Mouse (Mus musculus): ENCODE data around the gene Cltb. TPM values are rescaled to one million over a fixed set of nuclear protein-coding genes. Genes with fewer than 3 reads are reported as not detected.
"Not testable (repeated sequence)": the region's sequence is repeated elsewhere in the genome, so short reads cannot be mapped to it uniquely, and the experiment has no call there.

Gene Cltb
- total and polyA plus RNA-seq, 3 experiments: 9.2 to 19.5 (median 17.9) TPM

DNA sequence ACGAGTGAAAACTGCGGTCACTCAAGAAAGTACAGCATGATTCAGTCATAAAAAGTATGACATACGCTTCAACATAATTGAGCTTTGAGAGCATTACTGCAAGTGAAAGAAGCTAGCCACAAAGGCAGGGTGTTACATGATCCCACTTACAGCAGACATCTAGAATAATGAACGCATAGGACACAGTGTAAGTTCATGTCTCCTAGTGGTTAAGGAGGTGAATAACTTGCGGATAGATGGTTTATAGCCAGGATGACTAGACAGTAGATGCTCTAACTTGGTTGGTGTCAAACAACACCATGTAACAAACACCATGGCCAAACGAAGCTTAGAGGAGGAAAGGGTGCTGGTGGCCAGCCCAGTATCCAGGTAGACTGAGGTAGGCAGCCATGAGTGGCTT, 5.9 kb upstream of the Cltb start:
- Histone ChIP-seq H3K4me1 (ENCODE audit: control insufficient read depth in 1 of 2, insufficient read depth in 2 of 2) (peaks cover 5 to 9% of the 10 kb centered on the region in 2 experiments; a peak in 3 of 4 replicates), H3K9ac (ENCODE audit: insufficient read depth, low read depth) (no peak overlapping the region), H3K9me3 (replicated peaks; ENCODE audit: low read length) (peaks cover 2% of the 10 kb centered on the region), H3K27me3 (replicated peaks) (peaks cover 6% of the 10 kb centered on the region), H3K27ac (ENCODE audit: insufficient read depth, low read depth) (no peak overlapping the region), H3K79me2 (replicated peaks; ENCODE audit: control insufficient read depth, extremely low read depth, insufficient read depth, poor library complexity, severe bottlenecking) (peaks cover 2% of the 10 kb centered on the region; the same call in 1 of the 2 replicates), H3K4me2 (ENCODE audit: insufficient read depth, low read depth, poor library complexity, severe bottlenecking) (no peak overlapping the region), H3K36me3 (replicated peaks in 1 of 2; ENCODE audit: control insufficient read depth in 1 of 2, insufficient read depth in 1 of 2, low read length in 1 of 2) (no peaks in the 10 kb centered on the region), H3K4me3 (replicated peaks in 1 of 3; ENCODE audit: low read depth in 2 of 3, low read length in 2 of 3, poor library complexity in 1 of 3) (no peak overlapping the region)
- peak; percentile 13 to 16; a peak in 1 of 4 replicates for TF ChIP-seq CTCF (conservative IDR thresholded peaks at IDR 0.05 in 1 of 2, IDR thresholded peaks at IDR 0.05 in 1 of 2; ENCODE audit: low read depth in 2 of 2, low read length in 2 of 2)
- TF ChIP-seq RCOR1 (conservative IDR thresholded peaks at IDR 0.05; ENCODE audit: low read depth, low read length): no peak
- DNase-seq (ENCODE audit: extremely low read depth): no peak
- dilution Hi-C loops (cut with MboI; ENCODE audit: extremely low pct_ligation_motif_present, extremely low pct_unique_long_range_greater_than_20kb, low sequenced_read_pairs): no loop called here
- in situ Hi-C loops (cut with MboI; ENCODE audit: low pct_ligation_motif_present, low pct_unique_long_range_greater_than_20kb, low sequenced_read_pairs): loop anchor here (5.0 kb wide), 1 partner anchor 50 kb away; the partner anchor contains the start of gene 4833439L19Rik

DNA sequence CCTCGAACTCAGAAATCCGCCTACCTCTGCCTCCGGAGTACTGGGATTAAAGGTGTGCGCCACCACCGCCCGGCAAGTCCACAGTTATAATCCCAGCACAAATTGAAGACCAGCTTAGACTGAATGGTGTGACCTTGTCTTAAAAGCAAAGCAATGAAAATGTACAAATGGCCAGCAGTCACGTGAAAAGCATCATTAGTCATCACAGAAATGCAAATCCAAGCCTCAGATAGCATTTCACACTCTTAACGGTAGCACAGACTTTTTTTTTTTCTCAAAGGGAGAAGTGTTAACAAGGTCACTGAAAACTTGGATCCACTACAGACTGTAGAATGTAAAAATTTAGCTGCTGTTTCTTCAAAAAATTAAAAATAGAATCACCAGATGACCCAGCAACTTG, 5.2 kb upstream of the Cltb start:
- DNase-seq (ENCODE audit: extremely low read depth): no peak
- peaks cover 6% of the 10 kb centered on the region for H3K27me3 ChIP-seq (replicated peaks)
- TF ChIP-seq JUN (IDR thresholded peaks at IDR 0.05; ENCODE audit: insufficient read depth, low read depth, low read length) (no peak), JUND (conservative IDR thresholded peaks at IDR 0.05; ENCODE audit: low read depth, low read length) (no peak), GABPA (IDR thresholded peaks at IDR 0.05; ENCODE audit: insufficient replicate concordance, low read depth, low read length) (no peak), BHLHE40 (IDR thresholded peaks at IDR 0.05; ENCODE audit: low read depth, low read length) (peak; percentile 86), CHD2 (IDR thresholded peaks at IDR 0.05; ENCODE audit: low read length) (no peak), RCOR1 (conservative IDR thresholded peaks at IDR 0.05; ENCODE audit: low read depth, low read length) (0 out of 2 replicates have a peak, but pooled peaks have one; percentile 14), MAZ (IDR thresholded peaks at IDR 0.05; ENCODE audit: low read depth, low read length) (no peak), MAX (IDR thresholded peaks at IDR 0.05; ENCODE audit: low read length) (no peak), MYC (IDR thresholded peaks at IDR 0.05; ENCODE audit: low read depth, low read length) (no peak), POLR2AphosphoS2 (IDR thresholded peaks at IDR 0.05; ENCODE audit: low read depth, low read length) (no peak), ZNF384 (IDR thresholded peaks at IDR 0.05; ENCODE audit: low read depth, low read length) (peak; percentile 46), UBTF (IDR thresholded peaks at IDR 0.05; ENCODE audit: low read depth, low read length) (no peak)
- no peak overlapping the region for H3K4me2 ChIP-seq (ENCODE audit: insufficient read depth, low read depth, poor library complexity, severe bottlenecking)
- no peaks in the 10 kb centered on the region for H3K79me2 ChIP-seq (replicated peaks; ENCODE audit: control insufficient read depth, extremely low read depth, insufficient read depth, poor library complexity, severe bottlenecking)
- no peak overlapping the region for H3K27ac ChIP-seq (ENCODE audit: insufficient read depth, low read depth)
- in situ Hi-C loops (cut with MboI; ENCODE audit: low pct_ligation_motif_present, low pct_unique_long_range_greater_than_20kb, low sequenced_read_pairs) (loop anchor here (5.0 kb wide), 1 partner anchor 49 kb away; the partner anchor contains the start of gene 4833439L19Rik), dilution Hi-C loops (cut with MboI; ENCODE audit: extremely low pct_ligation_motif_present, extremely low pct_unique_long_range_greater_than_20kb, low sequenced_read_pairs) (no loop called here)
- peaks cover 5 to 12% of the 10 kb centered on the region in 2 experiments; a peak in 3 of 4 replicates for H3K4me1 ChIP-seq (ENCODE audit: control insufficient read depth in 1 of 2, insufficient read depth in 2 of 2)
- no peak overlapping the region for H3K9ac ChIP-seq (ENCODE audit: insufficient read depth, low read depth)
- no peaks in the 10 kb centered on the region for H3K36me3 ChIP-seq (replicated peaks in 1 of 2; ENCODE audit: control insufficient read depth in 1 of 2, insufficient read depth in 1 of 2, low read length in 1 of 2)
- H3K4me3 ChIP-seq (replicated peaks in 1 of 3; ENCODE audit: low read depth in 2 of 3, low read length in 2 of 3, poor library complexity in 1 of 3): no peak overlapping the region
- H3K9me3 ChIP-seq (replicated peaks; ENCODE audit: low read length): peaks cover 2% of the 10 kb centered on the region

GRCm38 (mm10) chr13:54613141-54613540, 2.0 kb upstream of the Cltb start:
- H3K4me2 ChIP-seq (ENCODE audit: insufficient read depth, low read depth, poor library complexity, severe bottlenecking); H3K79me2 ChIP-seq (replicated peaks; ENCODE audit: control insufficient read depth, extremely low read depth, insufficient read depth, poor library complexity, severe bottlenecking); H3K27ac ChIP-seq (ENCODE audit: insufficient read depth, low read depth); in situ Hi-C loops (cut with MboI; ENCODE audit: low pct_ligation_motif_present, low pct_unique_long_range_greater_than_20kb, low sequenced_read_pairs); DNase-seq (ENCODE audit: extremely low read depth); H3K9ac ChIP-seq (ENCODE audit: insufficient read depth, low read depth); dilution Hi-C loops (cut with MboI; ENCODE audit: extremely low pct_ligation_motif_present, extremely low pct_unique_long_range_greater_than_20kb, low sequenced_read_pairs); H3K9me3 ChIP-seq (replicated peaks; ENCODE audit: low read length); H3K27me3 ChIP-seq (replicated peaks); H3K36me3 ChIP-seq (replicated peaks in 1 of 2; ENCODE audit: control insufficient read depth in 1 of 2, insufficient read depth in 1 of 2, low read length in 1 of 2); H3K4me3 ChIP-seq (replicated peaks in 1 of 3; ENCODE audit: low read depth in 2 of 3, low read length in 2 of 3, poor library complexity in 1 of 3): not testable (repeated sequence)
- peaks cover 2 to 13% of the 10 kb centered on the region in 2 experiments; a peak in 2 of 4 replicates for H3K4me1 ChIP-seq (ENCODE audit: control insufficient read depth in 1 of 2, insufficient read depth in 2 of 2)
- peak; percentile 2 for TF ChIP-seq RAD21 (IDR thresholded peaks at IDR 0.05; ENCODE audit: low read depth, low read length)
- peak in 1 of 2 experiments; percentile 66; a peak in 2 of 4 replicates for TF ChIP-seq CTCF (conservative IDR thresholded peaks at IDR 0.05 in 1 of 2, IDR thresholded peaks at IDR 0.05 in 1 of 2; ENCODE audit: low read depth in 2 of 2, low read length in 2 of 2)

Measured in CH12.LX (cell line).